In genomic region chr2:167634338-167634770, GRCm38 (mm10) we compare ENCODE assay signal across 8 mouse cellular contexts. TPM values are rescaled to one million over a fixed set of nuclear protein-coding genes. Genes with fewer than 3 reads are reported as not detected.
DNase-seq lines count a peak whose midpoint lies in the region; ATAC-seq lines count a peak whose summit lies in the region.

No protein-coding gene starts in this region.

- peak overlapping the region; percentile 57 for H3K9ac ChIP-seq in lung, embryonic 16.5 days (ENCODE audit: low read length)

- H3K4me1 ChIP-seq in lung, embryonic 16.5 days (replicated peaks; ENCODE audit: control insufficient read depth, insufficient read depth, low read length) = peaks cover 27% of the 10 kb centered on the region

- no peaks in the 10 kb centered on the region for H3K9me3 ChIP-seq in lung, embryonic 16.5 days (ENCODE audit: control insufficient read depth, low read length)

- DNase-seq in MEL-GATA-1-ER (ENCODE audit: extremely low read depth, low read depth) = peak; percentile 98
- peak; percentile 95 for DNase-seq in cerebellum, adult 8-10 months
- peak; percentile 99 for DNase-seq in forelimb bud, embryonic 11.5 days (ENCODE audit: low read depth, low spot score)
- DNase-seq in layer of hippocampus, adult 9-10 months (ENCODE audit: low spot score) = peak; percentile 97
- DNase-seq in ovary, postnatal 10 days (ENCODE audit: low spot score) = peak; percentile 69
- DNase-seq in thymus, postnatal 10 days (ENCODE audit: low spot score in 2 of 2) = peak; percentile 95

- H3K27me3 ChIP-seq in lung, embryonic 16.5 days (ENCODE audit: control insufficient read depth, insufficient read depth, low read depth, low read length) = no peaks in the 10 kb centered on the region

- peak overlapping the region; percentile 42 for H3K4me3 ChIP-seq in lung, embryonic 16.5 days (ENCODE audit: low read length)

- ATAC-seq in hematopoietic stem cell, adult 5-6 weeks (replicated peaks in 1 of 2; ENCODE audit: insufficient read depth in 1 of 2, low FRiP score in 2 of 2, low TSS enrichment in 1 of 2, low read depth in 1 of 2, poor library complexity in 2 of 2, severe bottlenecking in 2 of 2) = peak; percentile 84 to 90
- ATAC-seq in lung, embryonic 16.5 days (ENCODE audit: low read depth) = peak; percentile 83

- H3K27ac ChIP-seq in lung, embryonic 16.5 days (ENCODE audit: low read length) = peak overlapping the region; percentile 71

- no peaks in the 10 kb centered on the region for H3K36me3 ChIP-seq in lung, embryonic 16.5 days (ENCODE audit: control insufficient read depth, insufficient read depth, low read length)

- under 1% methylated on average over 15 of the region's 15 CpGs for WGBS in lung, embryonic 16.5 days

- H3K4me2 ChIP-seq in lung, embryonic 16.5 days (ENCODE audit: low read depth, low read length) = peak overlapping the region; percentile 73

RNA-seq across cellular contexts. Expression of gene Ube2v1, which starts 2.5 kb away (rescaled TPM):
- total RNA-seq in hematopoietic stem cell, adult 5-6 weeks (2017) = 44.9 and 64.5 TPM in 2 replicates
- polyA plus RNA-seq in lung, embryonic 16.5 days (2015; fragmentation: Nextera tagmentation; extraction: Ambion mirVana) = 263 and 285 TPM in 2 replicates

RNA-seq across cellular contexts. Expression of gene Gm20431, which starts 26.9 kb away (rescaled TPM):
- total RNA-seq in hematopoietic stem cell, adult 5-6 weeks (2017) = not detected in 2 replicates
- 5.6 and 8.4 TPM in 2 replicates for polyA plus RNA-seq in lung, embryonic 16.5 days (2015; fragmentation: Nextera tagmentation; extraction: Ambion mirVana)

RNA-seq across cellular contexts. Expression of gene Cebpb, which starts 54.4 kb away (rescaled TPM):
- total RNA-seq in hematopoietic stem cell, adult 5-6 weeks (2017) = 15.5 and 20.1 TPM in 2 replicates
- polyA plus RNA-seq in lung, embryonic 16.5 days (2015; fragmentation: Nextera tagmentation; extraction: Ambion mirVana) = 2.4 and 4.1 TPM in 2 replicates

RNA-seq across cellular contexts. Expression of gene Tmem189, which starts 55.3 kb away (rescaled TPM):
- total RNA-seq in hematopoietic stem cell, adult 5-6 weeks (2017) = 22.6 and 32.3 TPM in 2 replicates
- polyA plus RNA-seq in lung, embryonic 16.5 days (2015; fragmentation: Nextera tagmentation; extraction: Ambion mirVana) = 38.3 and 39.6 TPM in 2 replicates

Comparison
In these comparisons a context has a peak if more than half of its experiments do, and no peak if none do; other contexts are left out.
1. Peak in every context shown above with its lines: DNase-seq, ATAC-seq, H3K4me3 ChIP-seq and H3K27ac ChIP-seq.